Mouse (Mus musculus) heart, postnatal 14 days (tissue): ENCODE measurements around the gene Kctd3. TPM values are rescaled to one million over a fixed set of nuclear protein-coding genes. Genes with fewer than 3 reads are reported as not detected.

Experiments
- DNase-seq, 2 experiments: peaks; one replicate each; pipeline ENCODE4 v3.0.0; 2021 to 2022
- intact Hi-C: fragments of 180-260 bp; cut with DNase I; formaldehyde crosslinking; loops from one replicate; pipeline ENCODE4 v1.15.1; 2025
- total RNA-seq, 2 experiments: library from RNA; stranded (reverse); gene quantifications; 2 replicates each; pipeline ENCODE4 v1.2.3; 2021

The Kctd3 gene
- total RNA-seq, 2 experiments from 2014 or later = 29.8 to 34.2 TPM

DNA sequence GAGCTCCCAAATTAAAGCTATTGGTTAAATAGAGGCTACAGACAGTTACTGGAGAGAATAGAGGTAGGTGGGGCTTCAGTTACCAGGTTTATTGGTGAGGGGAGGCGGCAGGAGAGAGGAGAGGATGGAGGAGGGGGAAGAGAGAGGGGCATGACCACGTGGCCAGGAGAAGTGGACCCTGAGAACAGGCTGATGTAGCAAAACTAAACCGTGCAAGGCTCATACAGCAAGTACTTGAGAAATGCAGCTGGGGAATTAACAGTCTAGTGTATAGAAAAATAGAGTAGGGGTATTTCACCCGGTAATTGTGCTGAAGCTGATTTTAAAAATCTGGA lies 5.9 kb upstream of the Kctd3 start:
- intact Hi-C loops = no loop called here

DNA sequence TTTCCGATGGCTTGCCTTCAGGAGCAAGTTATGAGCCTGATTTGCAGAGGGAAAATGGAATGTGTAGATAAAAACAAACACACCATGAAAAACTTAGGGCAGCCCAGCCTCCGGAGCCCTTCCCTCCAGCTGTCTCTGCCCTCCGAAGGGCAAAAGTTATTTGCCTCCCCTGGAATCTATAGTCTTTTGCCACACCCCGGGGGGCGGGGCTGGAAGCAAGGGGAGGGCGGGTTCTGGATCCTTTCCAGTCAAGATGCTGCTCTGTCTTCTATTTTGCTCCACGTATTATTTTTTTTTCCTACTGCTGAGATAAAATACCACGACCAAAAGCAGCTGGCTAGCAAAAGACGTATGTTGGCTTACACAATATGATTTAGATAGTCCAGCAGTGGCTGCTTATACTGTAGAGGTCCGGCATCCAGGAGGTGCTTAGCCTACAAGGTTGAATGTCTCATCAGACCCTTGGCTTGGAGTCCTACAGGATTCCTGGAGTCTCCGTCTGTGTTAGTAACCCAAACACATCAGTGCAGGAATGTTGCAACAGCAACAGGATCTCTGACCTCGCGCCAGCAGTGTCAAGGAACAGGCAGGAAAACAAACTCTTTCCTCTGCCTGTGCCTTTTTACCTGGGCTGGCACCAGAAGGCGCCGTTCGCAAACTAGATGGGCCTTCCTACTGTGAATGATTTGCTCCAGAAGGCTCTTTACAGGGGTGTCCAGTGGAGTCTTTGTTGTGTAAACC lies 5.4 kb upstream of the Kctd3 start:
- intact Hi-C loops = no loop called here
- DNase-seq = no peak

More for the DNA sequence above, 5.9 kb upstream of the Kctd3 start:
- no peak for DNase-seq

DNA sequence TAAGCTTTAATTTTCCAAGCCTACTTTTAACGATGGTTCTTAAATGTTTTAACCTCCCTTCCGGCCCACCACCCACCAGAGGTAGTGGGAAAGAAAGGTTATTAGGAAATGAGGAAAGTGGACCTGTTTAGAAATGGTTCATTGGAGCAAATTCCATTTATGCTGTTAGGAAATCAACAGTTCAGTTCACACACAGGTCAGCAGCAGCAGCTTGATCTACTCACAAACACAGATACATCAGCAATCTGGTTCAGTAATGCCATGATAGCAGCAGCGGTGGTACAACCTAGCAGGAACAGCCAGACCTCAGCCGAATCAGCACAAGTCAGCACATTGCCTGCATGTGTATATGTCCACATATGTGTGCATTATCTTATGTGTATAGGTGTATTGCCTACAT lies 3.0 kb upstream of the Kctd3 start:
- intact Hi-C loops = no loop called here

DNA sequence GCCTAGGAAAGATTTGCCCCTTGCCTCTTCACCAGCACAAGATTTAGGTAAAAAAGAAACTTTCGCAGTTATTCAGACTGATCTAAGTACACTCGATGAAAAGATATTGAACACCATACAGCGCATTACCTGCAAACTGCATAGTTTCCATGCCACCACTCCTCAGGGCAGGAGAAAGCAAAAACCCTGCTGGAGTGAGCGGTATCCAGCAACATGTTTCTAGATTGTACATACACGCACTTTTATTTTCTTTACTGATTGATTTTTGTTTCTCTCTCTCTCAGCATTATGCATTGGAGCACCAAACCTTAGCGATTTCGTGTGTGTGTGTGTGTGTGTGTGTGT lies 311 bp upstream of the Kctd3 start:
- no peak for DNase-seq
- intact Hi-C loops = no loop called here

More for the DNA sequence above, 3.0 kb upstream of the Kctd3 start:
- no peak for DNase-seq

DNA sequence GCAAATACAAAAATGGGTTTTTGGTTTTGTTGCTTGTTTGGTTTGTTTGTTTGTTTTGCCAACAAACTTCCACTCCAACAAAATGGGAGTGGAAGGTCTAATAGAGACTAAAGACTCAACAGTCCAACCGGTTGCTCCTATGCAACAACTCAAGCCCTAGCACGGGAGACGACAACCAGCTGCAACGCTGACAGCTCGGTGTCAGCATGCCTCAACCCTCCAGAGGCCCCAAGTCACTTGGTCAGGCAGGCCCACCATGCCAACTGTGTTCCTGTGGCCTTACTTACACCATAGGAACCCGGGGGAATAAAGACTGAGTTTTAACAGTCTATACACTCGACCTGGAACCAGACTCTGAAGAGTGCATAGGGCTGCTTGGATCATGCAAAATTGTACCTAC lies 815 bp downstream of the Kctd3 start:
- peak in 1 of 2 experiments; percentile 12 for DNase-seq
- intact Hi-C loops = no loop called here

DNA sequence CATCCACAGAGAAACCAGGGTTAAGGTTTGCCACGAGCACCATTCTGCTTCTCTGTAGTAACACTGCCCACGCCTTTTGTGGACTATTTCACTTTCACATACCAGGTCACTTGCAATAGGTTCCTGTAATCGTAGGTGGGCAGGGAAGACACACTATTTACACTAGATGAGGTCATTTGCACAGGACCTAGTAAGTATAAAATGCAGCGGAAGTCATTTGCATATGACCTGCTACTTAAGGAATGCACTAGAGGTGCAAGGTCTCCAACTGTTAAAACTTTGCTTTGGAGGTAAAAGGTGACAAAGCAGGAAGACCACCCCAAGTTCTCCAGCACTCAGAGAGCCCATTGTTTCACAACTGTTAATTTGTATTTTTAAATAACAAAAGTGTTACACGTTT lies 1.4 kb downstream of the Kctd3 start:
- intact Hi-C loops = no loop called here
- DNase-seq = no peak

DNA sequence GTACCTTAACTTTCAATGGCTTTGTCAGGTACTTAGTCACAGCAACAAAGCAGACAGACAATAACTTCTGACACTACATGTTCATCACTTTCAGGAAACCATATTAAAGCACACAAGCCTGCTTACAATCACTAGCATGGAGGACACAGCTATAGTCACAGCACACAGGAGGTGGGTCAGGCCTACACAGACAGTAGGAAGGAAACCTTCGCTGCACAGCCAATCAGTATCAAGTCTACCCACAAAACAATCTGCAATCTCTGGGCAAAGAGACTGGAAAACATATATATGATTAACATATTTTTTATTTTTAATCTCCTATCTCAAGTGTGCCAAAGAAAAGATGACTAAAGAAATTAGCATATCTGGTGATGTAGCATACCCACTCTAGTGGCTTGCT lies 2.9 kb downstream of the Kctd3 start:
- DNase-seq = no peak
- intact Hi-C loops = no loop called here

DNA sequence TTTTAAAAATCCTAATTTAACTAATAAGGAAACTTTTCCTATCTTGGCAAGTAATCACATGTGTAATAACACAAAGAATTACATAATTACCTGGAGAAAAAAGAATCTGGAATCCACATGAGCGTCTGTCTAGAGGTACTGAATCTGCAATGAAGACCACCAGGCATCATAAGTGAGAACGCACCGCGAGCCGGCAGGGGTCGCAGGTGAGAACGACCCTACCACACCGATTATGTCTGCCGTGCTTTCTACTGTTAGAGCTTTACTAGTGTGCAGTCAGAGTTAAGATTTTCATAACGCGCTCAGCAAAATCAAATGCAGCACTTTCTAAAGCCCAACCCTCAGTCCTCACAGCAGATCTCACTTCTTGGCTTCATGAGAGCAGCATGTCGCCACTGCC lies 5.8 kb downstream of the Kctd3 start:
- no peak for DNase-seq
- intact Hi-C loops = no loop called here

DNA sequence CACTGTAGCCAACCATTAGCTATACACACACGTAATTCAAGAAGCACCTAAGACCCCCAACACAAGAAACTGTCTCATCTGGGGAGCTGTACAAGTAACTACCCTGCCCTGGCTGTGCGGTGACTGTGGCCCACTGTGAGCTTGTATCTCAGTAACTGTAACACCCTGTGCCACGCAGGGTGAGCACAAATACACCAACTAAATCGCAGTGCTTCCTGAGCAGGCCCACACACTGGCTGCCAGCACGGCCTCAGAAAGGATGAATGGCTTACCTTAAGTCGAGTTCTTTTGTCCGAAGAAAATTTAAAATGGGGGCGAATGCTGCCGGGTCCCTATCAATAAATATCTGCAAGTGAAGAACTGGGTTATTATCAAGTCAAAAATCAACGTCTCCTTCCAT lies 7.7 kb downstream of the Kctd3 start:
- DNase-seq = no peak
- intact Hi-C loops = no loop called here

DNA sequence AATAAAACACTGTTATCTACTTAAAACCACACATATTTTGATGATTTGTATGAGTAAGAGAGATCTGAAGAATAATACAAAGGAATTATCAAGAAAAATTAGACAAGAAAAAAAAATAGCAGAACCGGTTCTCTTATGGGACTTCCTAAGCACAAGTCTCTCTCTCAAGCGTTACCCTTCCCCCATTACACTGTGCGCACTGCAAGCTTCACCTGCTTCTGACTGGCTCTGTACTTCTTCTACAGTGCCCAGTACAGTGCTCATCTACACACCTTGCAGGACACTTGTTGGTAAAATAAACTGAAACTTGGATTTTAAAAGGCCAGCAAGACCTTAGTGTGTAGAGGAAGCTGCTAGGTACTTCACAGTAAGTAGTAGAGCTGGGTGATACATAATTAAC lies 9.7 kb downstream of the Kctd3 start:
- intact Hi-C loops = no loop called here
- no peak for DNase-seq

DNA sequence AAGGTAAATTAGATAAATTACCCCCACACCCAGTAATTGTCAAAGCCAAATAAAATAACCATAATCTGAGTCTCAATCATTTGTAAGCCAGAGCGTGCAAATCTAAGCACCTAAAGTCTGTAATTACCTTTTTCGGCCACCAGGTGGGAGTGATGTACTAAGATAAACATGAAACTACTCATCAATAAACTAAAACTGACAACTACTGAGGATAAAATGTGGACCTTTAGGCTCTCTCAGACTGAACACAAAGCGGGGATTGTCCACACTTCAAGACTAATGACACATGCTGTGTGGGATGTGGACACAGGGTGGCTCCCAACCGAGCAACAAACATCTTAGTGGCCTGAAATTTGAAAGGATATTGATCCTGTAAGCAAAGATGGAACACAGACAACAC lies 14.4 kb downstream of the Kctd3 start:
- DNase-seq = peak in 1 of 2 experiments; percentile 40
- intact Hi-C loops = no loop called here

DNA sequence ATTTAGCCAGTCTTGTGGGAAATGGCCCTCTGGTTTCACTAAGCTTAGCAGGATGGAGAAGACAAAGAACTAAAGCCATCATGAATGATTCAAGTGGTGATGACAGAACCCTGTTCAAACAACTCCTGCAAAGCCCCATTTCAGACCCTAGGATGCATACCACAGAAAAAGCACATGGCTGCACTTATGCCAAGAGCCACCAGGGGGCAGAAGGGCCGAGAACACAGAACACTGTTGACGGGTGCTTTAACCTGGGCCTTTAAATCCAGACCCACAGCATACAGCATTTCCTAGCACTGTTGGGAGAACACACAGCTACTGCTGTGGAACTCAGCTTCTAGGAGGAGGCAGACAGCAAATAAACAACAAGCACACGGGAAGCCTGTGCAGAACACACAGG lies 27.6 kb downstream of the Kctd3 start:
- DNase-seq = peak; percentile 42 to 64
- intact Hi-C loops = no loop called here

DNA sequence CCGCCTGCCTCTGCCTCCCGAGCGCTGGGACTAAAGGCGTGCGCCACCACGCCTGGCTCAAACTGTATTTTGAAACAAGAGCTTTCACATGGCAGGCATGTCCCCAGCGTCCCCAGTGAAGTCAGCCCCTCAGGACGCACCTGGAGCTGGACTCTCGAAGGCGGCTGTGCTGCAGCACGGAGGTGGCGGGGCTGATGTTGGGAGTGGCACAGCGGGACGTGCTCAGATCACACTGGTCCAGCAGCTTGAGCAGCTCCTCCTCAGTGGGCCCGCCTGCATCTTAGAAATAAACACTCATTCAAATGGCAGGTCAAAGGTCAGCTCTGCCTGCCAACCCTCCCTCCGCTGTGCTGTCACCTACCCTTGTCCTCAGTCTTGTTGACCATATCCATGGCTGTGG lies 33.7 kb downstream of the Kctd3 start:
- intact Hi-C loops = no loop called here
- no peak for DNase-seq

DNA sequence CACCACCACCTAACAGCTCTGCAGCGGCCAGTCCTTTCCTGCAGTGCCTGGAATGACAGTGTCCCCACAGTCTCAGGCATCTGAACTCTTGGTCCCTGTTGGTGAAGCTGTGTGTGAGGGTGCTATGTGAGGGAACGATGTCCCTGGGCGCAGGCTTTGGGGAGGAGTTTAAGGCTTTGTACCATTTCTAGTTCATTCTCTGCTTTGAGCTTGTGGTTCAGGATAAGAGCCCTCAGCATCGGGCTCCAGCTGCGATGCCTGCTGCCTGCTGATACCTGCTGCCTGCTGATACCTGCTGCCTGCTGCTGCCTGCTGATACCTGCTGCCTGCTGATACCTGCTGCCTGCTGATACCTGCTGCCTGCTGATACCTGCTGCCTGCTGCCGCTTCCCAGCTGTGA lies 34.6 kb downstream of the Kctd3 start:
- no peak for DNase-seq
- intact Hi-C loops = no loop called here

DNA sequence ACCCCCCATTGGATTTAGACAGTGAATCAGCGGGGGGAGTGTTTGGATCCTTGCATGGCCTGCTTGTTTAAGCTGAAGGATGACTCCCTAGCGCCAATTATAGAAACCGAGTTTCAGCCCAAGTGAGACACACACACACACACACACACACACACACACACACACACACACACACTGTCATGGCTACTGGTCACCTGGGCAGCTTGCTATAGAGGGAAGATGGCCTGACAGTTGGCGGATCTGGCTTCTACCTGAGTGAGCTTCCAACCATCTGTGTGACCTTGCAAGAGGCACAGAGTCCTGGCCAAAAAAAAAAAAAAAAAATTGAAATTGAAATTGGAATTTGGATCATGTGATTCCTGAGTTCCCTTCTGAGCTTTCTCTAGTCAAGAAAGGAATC lies 55.1 kb downstream of the Kctd3 start:
- intact Hi-C loops = no loop called here

DNA sequence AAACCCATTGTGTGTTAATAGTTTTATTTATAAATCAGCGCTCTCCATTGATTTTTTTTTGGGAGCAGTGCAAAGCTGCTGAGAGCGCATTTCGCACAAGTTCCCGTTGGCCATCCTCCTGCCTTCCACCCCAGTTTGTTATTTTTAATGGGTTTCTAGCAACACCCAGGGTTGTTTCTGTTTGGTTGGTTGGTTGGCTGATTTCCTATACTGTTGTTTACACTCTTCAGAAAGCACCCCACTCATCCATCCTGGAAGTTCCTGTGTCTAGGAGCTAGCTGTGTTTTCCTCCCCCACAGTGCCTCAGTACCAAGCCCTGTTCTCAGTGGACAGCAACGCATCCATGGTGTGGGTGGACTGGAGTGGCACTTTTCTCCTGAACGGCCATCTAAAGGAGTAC lies 56.5 kb downstream of the Kctd3 start:
- intact Hi-C loops = no loop called here
- DNase-seq = no peak

More for the DNA sequence above, 55.1 kb downstream of the Kctd3 start:
- no peak for DNase-seq

DNA sequence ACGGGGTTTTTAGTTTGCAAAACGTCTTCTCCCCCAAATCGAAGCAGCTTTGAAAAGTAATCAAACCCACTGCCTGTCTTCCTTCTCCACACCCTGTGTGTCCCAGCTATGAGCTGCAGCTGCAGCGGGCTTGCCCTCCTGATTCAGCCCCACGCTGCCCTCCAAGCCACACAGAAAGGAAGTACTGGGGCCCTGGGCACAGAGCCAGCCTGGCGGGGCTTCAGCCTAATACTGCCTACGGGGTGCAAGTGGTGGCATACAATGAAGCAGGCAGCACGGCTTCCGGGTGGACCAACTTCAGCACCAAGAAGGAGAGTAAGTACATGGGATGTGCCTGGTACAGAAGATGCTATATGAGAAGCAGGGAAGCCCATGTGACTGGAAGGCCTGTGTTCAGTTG lies 59.4 kb downstream of the Kctd3 start:
- intact Hi-C loops = no loop called here
- DNase-seq = peak in 1 of 2 experiments; percentile 4

DNA sequence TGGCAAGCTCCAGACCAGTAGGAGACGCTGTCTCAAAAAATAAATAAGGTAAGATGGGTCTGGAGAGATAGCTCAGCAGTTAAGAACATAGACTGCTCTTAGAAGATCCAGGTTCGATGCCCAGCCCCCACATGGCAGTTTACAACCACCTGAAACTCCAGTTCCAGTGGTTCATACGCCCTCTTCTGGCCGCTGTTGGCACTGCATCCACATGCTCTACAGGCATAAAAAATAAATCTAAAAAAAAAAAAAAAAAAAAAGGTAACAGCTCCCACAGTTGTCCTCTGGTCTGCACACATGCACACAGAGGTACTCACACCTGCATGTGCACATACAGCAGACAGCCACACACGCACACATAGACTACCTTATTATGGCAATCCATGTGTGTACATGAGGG lies 59.8 kb downstream of the Kctd3 start:
- intact Hi-C loops = no loop called here
- DNase-seq = no peak

DNA sequence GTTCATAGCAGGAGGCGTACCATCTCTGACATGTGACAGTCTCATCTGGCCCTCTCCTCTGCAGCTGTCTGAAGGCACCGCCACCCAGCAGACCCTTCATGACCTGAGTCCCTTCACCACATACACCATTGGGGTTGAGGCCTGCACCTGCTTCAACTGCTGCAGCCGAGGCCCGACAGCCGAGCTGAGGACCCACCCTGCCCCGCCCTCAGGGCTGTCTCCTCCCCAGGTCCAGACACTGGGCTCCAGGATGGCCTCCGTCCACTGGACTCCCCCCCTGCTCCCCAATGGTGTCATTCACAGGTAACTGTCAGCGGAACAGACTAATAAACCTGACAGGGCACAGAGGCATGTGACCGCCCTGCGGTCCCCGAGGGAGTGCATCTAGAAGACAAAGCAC lies 60.8 kb downstream of the Kctd3 start:
- DNase-seq = no peak
- intact Hi-C loops = no loop called here

DNA sequence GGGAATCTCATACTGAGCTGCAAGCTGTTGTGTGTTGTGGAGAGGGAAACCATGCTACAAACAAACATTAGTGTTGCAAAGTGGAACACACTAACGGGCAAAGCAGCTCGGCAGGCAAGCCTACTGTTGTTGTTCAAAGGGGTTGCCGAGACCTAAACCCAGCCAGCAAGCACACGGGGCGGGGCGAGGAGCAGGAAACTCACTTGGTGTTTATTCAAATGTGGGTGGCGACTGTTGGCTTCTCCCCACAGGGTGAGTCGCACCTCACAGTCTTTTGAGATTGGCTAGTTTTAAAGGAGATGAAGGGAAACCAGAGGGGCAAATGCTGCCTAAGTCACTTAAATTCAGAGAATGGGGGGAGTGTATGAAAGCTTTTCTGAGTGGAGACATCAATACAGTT lies 62.3 kb downstream of the Kctd3 start:
- intact Hi-C loops = no loop called here

DNA sequence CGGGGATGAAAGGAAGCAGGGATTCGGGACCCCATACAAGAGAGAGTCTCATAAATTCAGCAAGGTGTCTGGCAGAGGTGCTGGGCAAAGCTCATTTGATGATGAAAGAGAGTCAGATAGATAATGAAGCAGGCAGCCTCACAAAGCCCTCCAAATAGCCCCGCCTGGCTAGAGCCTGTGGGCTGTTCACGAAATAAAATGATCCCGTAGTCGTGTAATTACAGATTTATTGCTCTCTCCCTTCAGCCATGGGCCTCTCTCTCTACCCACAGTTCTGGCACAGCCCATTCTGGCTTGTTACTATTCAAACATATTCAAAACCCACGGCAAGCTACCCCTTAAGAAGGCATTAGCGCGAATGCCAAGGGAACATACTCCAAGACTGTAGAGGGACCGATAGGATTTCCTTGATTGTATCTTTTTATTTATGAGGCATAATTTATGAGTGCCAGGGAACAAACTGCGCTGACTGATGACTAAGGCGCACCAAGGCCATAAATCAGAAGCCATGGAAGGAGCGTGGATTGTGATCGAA lies 70.3 kb downstream of the Kctd3 start:
- intact Hi-C loops = no loop called here
- DNase-seq = no peak

More for the DNA sequence above, 62.3 kb downstream of the Kctd3 start:
- DNase-seq = no peak
